Mouse (Mus musculus): ENCODE results near the gene 2010111I01Rik.

The 2010111I01Rik gene

GRCm38 (mm10) chr13:63258671-63259070 lies 294.0 kb downstream of the 2010111I01Rik start:
- DNase-seq (ENCODE audit: low spot score in 2 of 2), result no peak

GRCm38 (mm10) chr13:63260133-63260532 lies 295.4 kb downstream of the 2010111I01Rik start:
- DNase-seq (ENCODE audit: low spot score in 2 of 2), result no peak

DNA sequence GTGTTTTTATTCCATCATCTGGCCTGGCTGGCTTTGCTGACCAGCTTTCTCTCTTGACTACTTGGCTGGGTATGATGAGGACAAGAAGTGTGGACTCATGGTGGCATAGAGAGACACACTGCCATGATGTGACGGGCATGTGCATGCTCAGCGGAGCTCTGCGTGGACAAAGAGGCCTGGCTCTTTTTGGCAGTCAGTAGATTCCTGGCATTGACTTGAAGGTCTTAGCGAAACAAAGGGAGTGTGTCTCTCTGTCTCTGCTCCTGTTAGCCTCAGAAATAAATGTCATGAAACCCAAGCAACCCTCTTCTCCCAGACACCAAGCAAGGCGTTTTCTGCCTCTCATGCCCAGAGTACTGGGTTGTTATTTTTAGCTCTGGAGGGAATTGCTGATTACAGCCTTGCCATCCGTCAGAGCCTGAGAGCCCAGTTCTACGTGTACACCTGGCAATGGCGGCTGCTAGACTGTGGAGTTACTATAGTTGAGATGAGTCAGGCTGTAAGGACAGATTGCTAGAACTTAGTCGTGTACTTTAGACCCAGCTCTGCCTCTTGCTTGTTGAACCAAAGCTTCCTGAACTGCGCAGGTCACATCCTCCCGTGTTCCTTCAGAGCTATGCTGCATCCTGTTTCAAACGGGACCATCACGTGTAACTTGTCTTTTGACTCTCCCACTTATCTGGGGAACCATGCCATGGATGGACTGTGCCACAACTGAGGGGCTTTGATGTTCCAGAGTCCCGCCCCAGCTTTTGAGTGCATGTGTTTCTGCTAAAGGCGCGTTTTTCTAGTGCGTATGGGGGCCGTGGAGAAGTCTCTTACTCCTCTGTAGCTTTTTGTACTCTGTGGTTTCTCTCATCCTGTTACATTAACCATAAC lies 296.3 kb downstream of the 2010111I01Rik start:
- no peak for DNase-seq (ENCODE audit: low spot score in 2 of 2)

DNA sequence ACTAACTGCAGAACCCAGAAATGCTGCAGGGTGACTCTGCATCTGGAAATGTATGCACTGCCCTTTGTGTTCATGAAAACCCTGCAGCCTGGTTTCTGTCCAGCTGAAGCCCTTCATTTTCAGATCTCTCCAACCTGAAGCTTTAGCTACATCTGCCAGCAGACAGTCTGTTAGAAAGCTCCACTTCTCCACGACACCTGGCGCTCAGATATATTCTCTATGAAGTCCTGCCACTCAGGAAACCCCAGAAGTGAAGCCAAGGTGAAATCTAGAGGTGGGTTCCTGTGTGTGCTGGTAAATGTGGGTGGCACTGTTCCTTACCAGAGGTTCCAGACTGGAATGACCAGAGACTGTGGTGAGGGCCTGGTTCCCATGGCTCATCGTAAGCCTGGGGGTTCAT lies 297.0 kb downstream of the 2010111I01Rik start:
- DNase-seq (ENCODE audit: low spot score in 2 of 2), result no peak

DNA sequence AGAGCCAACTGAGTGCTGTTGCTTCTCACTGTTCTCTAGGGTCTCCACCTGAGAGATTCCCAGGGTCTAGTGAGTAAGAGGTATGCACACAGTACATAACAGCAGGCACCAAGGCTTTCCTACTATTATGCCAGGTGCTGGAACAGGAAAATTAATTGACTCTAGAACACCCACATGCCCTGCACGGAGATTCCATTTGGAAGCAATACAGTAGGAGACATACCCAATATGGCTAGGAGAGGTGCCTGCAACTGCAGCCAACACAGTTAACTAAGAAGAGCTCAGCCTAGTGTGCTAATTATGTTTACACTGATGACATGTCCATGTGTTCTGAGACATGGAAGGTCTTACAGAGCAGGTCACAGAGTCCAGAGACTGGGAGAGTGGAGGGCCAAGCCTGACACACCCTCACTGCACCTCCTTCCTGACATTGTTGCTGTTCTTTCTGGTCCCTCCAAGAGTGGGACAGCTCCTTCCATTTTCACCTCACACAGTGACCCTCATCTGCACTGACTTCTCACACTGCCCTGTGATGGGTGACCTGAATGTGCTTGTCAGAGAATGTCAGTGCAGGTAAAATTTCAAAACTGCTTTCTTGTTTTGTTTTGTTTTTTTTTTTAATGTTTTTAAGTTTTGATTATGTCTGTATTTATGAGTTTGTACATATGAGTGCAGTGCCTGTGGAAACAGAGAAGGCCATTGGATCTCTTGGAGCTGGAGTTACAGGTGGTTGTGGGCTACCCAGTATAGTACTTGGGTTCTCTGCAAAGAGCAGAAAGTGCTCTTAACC lies 297.7 kb downstream of the 2010111I01Rik start:
- no peak for DNase-seq (ENCODE audit: low spot score in 2 of 2)

DNA sequence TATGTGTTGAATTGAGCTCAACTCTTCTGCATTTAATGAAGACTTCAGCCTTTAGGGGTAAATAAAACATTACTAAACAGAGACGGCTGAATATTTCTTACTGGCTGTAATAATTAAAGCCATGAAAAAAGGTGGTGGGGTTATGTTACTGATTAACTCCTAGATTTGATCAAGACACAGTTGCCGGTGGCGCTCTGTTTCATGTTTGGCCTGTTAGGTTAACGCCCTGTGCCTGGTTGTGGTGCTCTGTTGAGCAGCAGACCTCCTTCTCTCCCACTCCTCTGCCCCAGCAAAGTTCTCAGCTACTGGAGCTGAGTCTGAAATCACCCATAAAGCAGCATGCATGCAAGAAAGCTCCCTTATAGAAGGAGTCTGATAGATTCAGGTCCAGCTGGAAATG lies 303.7 kb downstream of the 2010111I01Rik start:
- DNase-seq (ENCODE audit: low spot score in 2 of 2), result no peak

DNA sequence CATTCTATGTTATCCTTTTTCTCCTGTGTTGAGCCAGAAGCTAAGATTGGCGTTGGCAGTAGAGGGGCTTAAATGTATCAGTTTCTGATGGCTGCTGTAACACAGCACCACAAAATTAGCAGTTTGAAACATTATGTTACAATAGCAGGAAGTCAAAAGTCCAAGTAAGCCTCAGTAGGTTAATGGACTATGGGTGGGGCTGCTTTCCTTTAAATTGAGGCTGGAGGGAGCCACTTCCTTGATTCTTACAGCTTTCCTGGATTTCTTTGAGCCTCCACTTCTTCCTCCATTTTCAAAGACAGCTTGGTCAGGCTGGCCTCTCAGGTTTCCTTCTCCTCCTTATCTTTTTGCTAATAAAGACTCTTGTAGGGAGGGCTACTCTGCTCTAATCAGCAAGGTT lies 304.1 kb downstream of the 2010111I01Rik start:
- no peak for DNase-seq (ENCODE audit: low spot score in 2 of 2)

GRCm38 (mm10) chr13:63270191-63270590 lies 305.5 kb downstream of the 2010111I01Rik start:
- DNase-seq (ENCODE audit: low spot score in 2 of 2), result no peak

GRCm38 (mm10) chr13:63272017-63272601 lies 307.4 kb downstream of the 2010111I01Rik start:
- DNase-seq (ENCODE audit: low spot score in 2 of 2), result no peak

DNA sequence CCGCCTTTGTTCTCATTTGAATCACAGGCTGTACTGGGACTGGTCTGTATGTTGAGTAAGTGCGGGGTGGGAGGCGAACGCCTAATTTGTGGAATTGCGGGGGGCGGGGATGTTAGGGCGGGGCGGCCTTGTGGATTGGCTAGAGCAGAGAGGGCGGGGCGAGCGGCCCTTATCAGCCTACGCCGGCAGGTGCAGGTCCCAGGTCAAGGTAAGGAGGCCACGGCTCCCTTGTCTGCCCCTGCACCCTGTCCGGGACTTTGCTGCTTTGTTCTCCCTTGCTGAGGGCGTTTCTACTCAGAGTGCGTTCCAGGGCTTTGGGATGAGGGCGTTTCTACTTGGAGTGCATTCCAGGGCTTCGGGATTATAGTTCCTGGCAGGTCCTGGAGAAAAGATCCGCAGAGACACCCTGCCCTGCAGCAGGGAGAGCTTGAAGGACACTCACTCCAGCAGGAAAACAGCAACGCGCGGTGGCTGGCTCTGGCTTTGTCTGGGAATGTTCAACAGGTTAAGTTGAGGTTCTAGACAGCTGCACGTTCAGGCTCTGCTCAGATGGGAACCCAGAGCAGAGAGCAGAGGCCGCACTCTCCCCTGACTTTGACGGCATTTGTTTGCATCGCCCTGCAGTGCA lies 308.0 kb downstream of the 2010111I01Rik start:
- no peak for DNase-seq (ENCODE audit: low spot score in 2 of 2)

GRCm38 (mm10) chr13:63273859-63274258 lies 309.2 kb downstream of the 2010111I01Rik start:
- no peak for DNase-seq (ENCODE audit: low spot score in 2 of 2)

- no peak for DNase-seq (ENCODE audit: low spot score in 2 of 2)
Measured at GRCm38 (mm10) chr13:63274488-63275166, 309.9 kb downstream of the 2010111I01Rik start.

DNA sequence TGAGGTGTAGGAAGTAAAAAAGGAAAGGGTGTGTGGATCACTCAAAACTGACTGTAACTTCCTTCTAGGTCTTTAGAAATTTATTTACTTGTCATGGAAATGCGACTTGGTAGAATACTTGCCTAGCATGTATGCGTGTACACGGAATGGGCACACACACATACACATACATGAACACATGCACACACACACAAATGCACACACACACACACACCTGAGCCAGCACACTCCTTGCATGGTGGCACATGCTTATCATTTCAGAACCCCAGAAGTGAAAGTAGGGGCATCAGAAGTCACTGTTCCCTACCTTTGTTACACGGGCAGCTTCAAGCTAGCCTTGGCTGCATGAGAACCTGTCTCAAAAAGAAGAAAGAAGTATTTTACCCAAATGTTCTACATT lies 311.7 kb downstream of the 2010111I01Rik start:
- DNase-seq (ENCODE audit: low spot score in 2 of 2), result no peak

DNA sequence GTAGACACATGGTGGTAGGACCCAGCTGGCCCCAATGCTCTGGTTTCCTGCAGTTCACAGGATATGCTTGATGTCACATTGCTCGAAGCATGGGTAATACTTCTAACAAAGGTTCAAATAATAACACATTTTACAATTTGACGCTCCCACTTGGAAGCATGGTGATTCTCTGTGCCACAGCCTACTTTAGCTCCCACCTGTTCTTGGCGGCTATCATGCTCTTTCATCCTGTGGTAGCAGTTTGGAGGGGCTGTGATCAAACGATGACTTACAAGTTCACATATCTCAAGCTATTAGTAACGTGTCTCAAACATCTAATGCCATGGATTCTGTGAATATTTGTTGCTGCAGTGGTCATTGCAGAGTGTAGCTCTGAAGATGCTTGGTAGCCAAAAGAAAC lies 312.6 kb downstream of the 2010111I01Rik start:
- no peak for DNase-seq (ENCODE audit: low spot score in 2 of 2)

- DNase-seq (ENCODE audit: low spot score in 2 of 2), result no peak
Measured at GRCm38 (mm10) chr13:63278141-63278631, 313.5 kb downstream of the 2010111I01Rik start.

GRCm38 (mm10) chr13:63278796-63279475 lies 314.2 kb downstream of the 2010111I01Rik start:
- DNase-seq (ENCODE audit: low spot score in 2 of 2), result peak in 1 of 2 experiments; percentile 40

DNA sequence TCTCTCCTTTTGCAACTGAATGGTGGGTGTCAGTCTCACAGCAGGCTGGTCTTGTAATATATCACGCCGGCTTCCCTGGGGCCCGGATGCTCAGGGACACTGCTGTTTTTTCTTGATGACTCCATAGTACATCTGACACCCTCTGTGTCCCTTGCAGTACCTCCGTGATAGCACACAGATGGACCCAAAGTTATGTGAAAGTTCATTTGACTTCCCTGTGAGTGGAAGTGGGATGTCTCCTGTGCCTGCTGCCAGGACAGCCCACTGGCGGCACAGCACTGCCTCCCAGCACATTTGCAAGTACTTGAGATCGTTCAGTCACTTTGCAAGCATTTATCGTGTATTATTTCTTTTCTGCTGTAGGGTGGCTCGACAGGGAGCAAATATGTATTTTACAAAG lies 315.1 kb downstream of the 2010111I01Rik start:
- DNase-seq (ENCODE audit: low spot score in 2 of 2), result no peak

- no peak for DNase-seq (ENCODE audit: low spot score in 2 of 2)
Measured at GRCm38 (mm10) chr13:63280344-63280743, 315.7 kb downstream of the 2010111I01Rik start.

GRCm38 (mm10) chr13:63281206-63281605 lies 316.5 kb downstream of the 2010111I01Rik start:
- no peak for DNase-seq (ENCODE audit: low spot score in 2 of 2)

DNA sequence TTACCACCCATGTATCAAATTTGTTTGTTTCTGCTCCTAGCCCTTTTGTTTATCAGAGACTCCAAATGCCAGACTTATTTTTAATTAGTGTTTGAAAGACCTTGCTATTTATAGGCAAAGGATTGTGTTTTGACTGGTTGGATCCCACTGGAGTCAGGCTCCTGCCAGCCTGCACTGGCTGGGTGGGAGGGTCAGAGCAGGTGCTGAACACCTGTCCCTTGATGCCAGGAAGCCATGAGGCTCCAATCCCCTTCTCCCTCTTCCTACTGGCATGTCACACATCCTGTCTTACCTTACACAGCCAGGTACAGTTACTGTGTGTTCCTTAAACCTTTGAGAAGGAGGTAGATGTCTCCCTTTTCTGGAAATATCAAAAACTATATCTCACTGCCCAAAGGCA lies 318.5 kb downstream of the 2010111I01Rik start:
- no peak for DNase-seq (ENCODE audit: low spot score in 2 of 2)

GRCm38 (mm10) chr13:63284748-63285147 lies 320.1 kb downstream of the 2010111I01Rik start:
- DNase-seq (ENCODE audit: low spot score in 2 of 2), result no peak

All from left cerebral cortex, adult 9 months (tissue).